In the genomic region with DNA sequence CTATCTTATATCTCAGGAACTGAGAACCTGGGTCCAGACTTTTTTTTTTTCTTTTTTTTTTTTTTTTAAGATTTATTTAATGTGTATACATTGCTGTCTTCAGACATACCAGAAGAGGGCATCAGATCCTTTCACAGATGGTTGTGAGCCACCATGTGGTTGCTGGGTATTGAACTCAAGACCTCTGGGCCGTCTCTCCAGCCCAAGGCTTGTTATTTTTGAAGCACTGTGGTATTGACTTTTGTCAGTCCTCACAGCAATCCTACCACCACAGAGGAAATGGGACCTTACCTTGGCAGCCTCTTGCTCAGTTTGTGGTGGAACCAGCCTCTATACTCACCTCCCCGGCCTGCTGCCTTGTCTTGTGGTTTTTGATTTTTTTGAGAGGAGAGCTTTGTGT, we compare ENCODE assay signal across 15 mouse cellular contexts.
DNase-seq lines count a peak whose midpoint lies in the region; ATAC-seq and TF ChIP-seq lines count a peak whose summit lies in the region.
"Had no signal": no experiment of that assay in that cellular context is flagged by ENCODE, and none has a peak within 500 bp of the region (broad histone marks: within the 10 kb centered on the region; RNA-seq: fewer than 3 reads in every experiment).

No protein-coding gene starts in this region.

- no peak overlapping the region for H3K9ac ChIP-seq in forebrain, postnatal 0 days
- H3K9ac ChIP-seq in forebrain, embryonic 16.5 days (replicated peaks; ENCODE audit: low read depth, low read length) = no peak overlapping the region
- H3K9ac ChIP-seq in liver, embryonic 14.5 days (replicated peaks) = no peak overlapping the region
- no peak overlapping the region for H3K9ac ChIP-seq in liver, postnatal 0 days (replicated peaks)
- H3K9ac ChIP-seq: embryonic facial prominence, embryonic 12.5 days; hindbrain, embryonic 14.5 days; liver, embryonic 15.5 days had no signal

- peak; percentile 25 for DNase-seq in forebrain, postnatal 0 days
- no peak for DNase-seq in liver, embryonic 14.5 days (ENCODE audit: low read depth in 3 of 3, low spot score in 3 of 3)
- no peak for DNase-seq in liver, postnatal 0 days
- DNase-seq in 3T3-L1 (ENCODE audit: low read depth, low spot score) (peak; percentile 57), adipocyte (ENCODE audit: low spot score) (peak; percentile 12)
- DNase-seq in cerebellum, postnatal 14 days = no peak
- no peak for DNase-seq in layer of hippocampus, adult 11-12 months (ENCODE audit: low spot score)
- DNase-seq: B cell, adult 2 months; cerebellum, adult 11 months had no signal

- TF ChIP-seq EP300 in liver, embryonic 14.5 days (IDR thresholded peaks at IDR 0.05; ENCODE audit: low read depth) = no peak
- no peak for TF ChIP-seq EP300 in liver, postnatal 0 days (IDR thresholded peaks at IDR 0.05; ENCODE audit: low read depth)

- H3K4me1 ChIP-seq in forebrain, postnatal 0 days (ENCODE audit: insufficient read depth) = no peaks in the 10 kb centered on the region
- 0 out of 2 replicates have a peak, but pooled peaks cover 5% of the 10 kb centered on the region for H3K4me1 ChIP-seq in forebrain, embryonic 16.5 days (replicated peaks; ENCODE audit: control insufficient read depth, insufficient read depth, low read length)
- H3K4me1 ChIP-seq in liver, embryonic 14.5 days (replicated peaks; ENCODE audit: control insufficient read depth in 2 of 2, insufficient read depth in 2 of 2, low read length in 1 of 2) = 0 out of 4 replicates have a peak, but pooled peaks cover 0 to 2% of the 10 kb centered on the region in 2 experiments
- no peaks in the 10 kb centered on the region for H3K4me1 ChIP-seq in liver, postnatal 0 days (ENCODE audit: insufficient read depth)
- H3K4me1 ChIP-seq: embryonic facial prominence, embryonic 12.5 days; limb, embryonic 10.5 days; liver, embryonic 15.5 days had no signal

- H3K9me3 ChIP-seq in forebrain, postnatal 0 days (ENCODE audit: low read length) = no peaks in the 10 kb centered on the region
- no peaks in the 10 kb centered on the region for H3K9me3 ChIP-seq in forebrain, embryonic 16.5 days (ENCODE audit: control insufficient read depth, low read length)
- H3K9me3 ChIP-seq in liver, embryonic 14.5 days (ENCODE audit: control insufficient read depth, low read length) = no peaks in the 10 kb centered on the region
- H3K9me3 ChIP-seq in liver, postnatal 0 days (ENCODE audit: low read length) = no peaks in the 10 kb centered on the region
- H3K9me3 ChIP-seq: embryonic facial prominence, embryonic 12.5 days; limb, embryonic 10.5 days; liver, embryonic 15.5 days had no signal

- H3K4me3 ChIP-seq in forebrain, postnatal 0 days (ENCODE audit: low read depth, low read length) = no peak overlapping the region
- no peak overlapping the region for H3K4me3 ChIP-seq in forebrain, embryonic 16.5 days (replicated peaks; ENCODE audit: low read length)
- no peak overlapping the region for H3K4me3 ChIP-seq in liver, embryonic 14.5 days (ENCODE audit: insufficient read depth in 1 of 2, low read depth in 2 of 2, low read length in 2 of 2)
- no peak overlapping the region for H3K4me3 ChIP-seq in liver, postnatal 0 days (ENCODE audit: low read depth, low read length)
- H3K4me3 ChIP-seq: embryonic facial prominence, embryonic 12.5 days; limb, embryonic 10.5 days; liver, embryonic 15.5 days had no signal

- TF ChIP-seq CTCF in forebrain, postnatal 0 days (IDR thresholded peaks at IDR 0.05; ENCODE audit: low read depth) = peak; percentile 32; the same call in 1 of the 2 replicates
- TF ChIP-seq CTCF in liver, embryonic 14.5 days (IDR thresholded peaks at IDR 0.05; ENCODE audit: low read depth) = peak; percentile 25; the same call in 1 of the 2 replicates
- no peak for TF ChIP-seq CTCF in liver, postnatal 0 days (IDR thresholded peaks at IDR 0.05; ENCODE audit: low read depth)

- no peak overlapping the region for H3K27ac ChIP-seq in forebrain, postnatal 0 days (ENCODE audit: low read depth, low read length)
- no peak overlapping the region for H3K27ac ChIP-seq in forebrain, embryonic 16.5 days (ENCODE audit: low read length)
- no peak overlapping the region for H3K27ac ChIP-seq in liver, embryonic 14.5 days
- H3K27ac ChIP-seq in liver, postnatal 0 days (ENCODE audit: low read depth) = no peak overlapping the region
- H3K27ac ChIP-seq: embryonic facial prominence, embryonic 12.5 days; hindbrain, embryonic 14.5 days; limb, embryonic 10.5 days; liver, embryonic 15.5 days had no signal

- peaks cover 26% of the 10 kb centered on the region for H3K36me3 ChIP-seq in forebrain, postnatal 0 days (ENCODE audit: insufficient read depth)
- peaks cover 7% of the 10 kb centered on the region for H3K36me3 ChIP-seq in forebrain, embryonic 16.5 days (ENCODE audit: control insufficient read depth, insufficient read depth)
- peaks cover 6% of the 10 kb centered on the region; the same call in 1 of the 2 replicates for H3K36me3 ChIP-seq in liver, embryonic 14.5 days (replicated peaks; ENCODE audit: control insufficient read depth, insufficient read depth, low read depth)
- H3K36me3 ChIP-seq in liver, postnatal 0 days (replicated peaks; ENCODE audit: insufficient read depth, low read length) = peaks cover 37% of the 10 kb centered on the region

- H3K4me2 ChIP-seq in forebrain, postnatal 0 days (ENCODE audit: low read depth) = no peak overlapping the region
- no peak overlapping the region for H3K4me2 ChIP-seq in forebrain, embryonic 16.5 days (ENCODE audit: low read length)
- no peak overlapping the region for H3K4me2 ChIP-seq in liver, embryonic 14.5 days (ENCODE audit: low read depth)
- no peak overlapping the region for H3K4me2 ChIP-seq in liver, postnatal 0 days (ENCODE audit: low read depth, low read length)
- H3K4me2 ChIP-seq: embryonic facial prominence, embryonic 12.5 days; heart, embryonic 11.5 days; hindbrain, embryonic 14.5 days; liver, embryonic 15.5 days had no signal

- 72% methylated on average over 2 of the region's 2 CpGs for WGBS in forebrain, postnatal 0 days
- WGBS in forebrain, embryonic 16.5 days = 73% methylated on average over 2 of the region's 2 CpGs
- WGBS in liver, embryonic 14.5 days (ENCODE audit: insufficient replicate concordance) = 56% methylated on average over 2 of the region's 2 CpGs
- 62% methylated on average over 2 of the region's 2 CpGs for WGBS in liver, postnatal 0 days (ENCODE audit: insufficient replicate concordance)

- no peaks in the 10 kb centered on the region for H3K27me3 ChIP-seq in forebrain, postnatal 0 days (ENCODE audit: insufficient read depth, low read length)
- no peaks in the 10 kb centered on the region for H3K27me3 ChIP-seq in forebrain, embryonic 16.5 days (replicated peaks; ENCODE audit: control insufficient read depth, insufficient read depth, low read length)
- H3K27me3 ChIP-seq in liver, embryonic 14.5 days (ENCODE audit: control insufficient read depth, insufficient read depth, low read length) = no peaks in the 10 kb centered on the region
- H3K27me3 ChIP-seq in liver, postnatal 0 days (ENCODE audit: insufficient read depth, low read length) = no peaks in the 10 kb centered on the region
- H3K27me3 ChIP-seq: embryonic facial prominence, embryonic 12.5 days; liver, embryonic 15.5 days had no signal

- ATAC-seq in forebrain, postnatal 0 days = no peak
- no peak for ATAC-seq in forebrain, embryonic 16.5 days
- no peak for ATAC-seq in liver, embryonic 14.5 days (ENCODE audit: insufficient read depth)
- no peak for ATAC-seq in liver, postnatal 0 days

Comparison
In these comparisons a context has a peak if more than half of its experiments do, and no peak if none do; other contexts are left out.
1. DNase-seq: peak in forebrain, postnatal 0 days (single experiment), 3T3-L1 (single experiment) and adipocyte (single experiment); none in liver, embryonic 14.5 days (0 of 3), liver, postnatal 0 days (single experiment), cerebellum, postnatal 14 days (0 of 2) and layer of hippocampus, adult 11-12 months (single experiment).